Mouse (Mus musculus): ENCODE data around the gene Nrxn1.

DNA sequence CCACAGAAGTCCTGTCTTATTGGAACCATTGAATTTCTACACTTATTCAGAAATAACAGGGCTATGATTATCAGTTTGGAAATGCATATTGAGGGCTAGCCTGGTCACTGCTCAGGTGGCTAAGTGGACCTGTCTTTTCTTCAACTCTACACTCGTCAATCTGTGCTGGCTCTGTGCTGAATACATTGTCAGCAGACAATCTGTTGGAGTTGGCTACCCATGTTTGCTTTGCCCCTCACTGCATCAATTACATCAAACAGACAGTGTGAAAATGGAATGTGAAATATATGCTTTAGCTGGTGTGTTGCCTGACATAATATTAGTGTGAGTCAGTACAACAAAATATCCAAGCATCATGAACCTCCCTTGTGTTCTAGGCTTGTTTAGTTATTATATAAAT is 438.4 kb downstream of the Nrxn1 start:
- TF ChIP-seq POLR2A (IDR thresholded peaks at IDR 0.05; ENCODE audit: extremely low read depth, insufficient read depth, low read length) (no peak), CTCF (IDR thresholded peaks at IDR 0.05; ENCODE audit: low read depth, low read length) (no peak)
